Mouse (Mus musculus): ENCODE results near the gene Shmt1. TPM values are rescaled to one million over a fixed set of nuclear protein-coding genes. Genes with fewer than 3 reads are reported as not detected.

The Shmt1 gene
- polyA plus RNA-seq, 1 experiment: 3.3 TPM

DNA sequence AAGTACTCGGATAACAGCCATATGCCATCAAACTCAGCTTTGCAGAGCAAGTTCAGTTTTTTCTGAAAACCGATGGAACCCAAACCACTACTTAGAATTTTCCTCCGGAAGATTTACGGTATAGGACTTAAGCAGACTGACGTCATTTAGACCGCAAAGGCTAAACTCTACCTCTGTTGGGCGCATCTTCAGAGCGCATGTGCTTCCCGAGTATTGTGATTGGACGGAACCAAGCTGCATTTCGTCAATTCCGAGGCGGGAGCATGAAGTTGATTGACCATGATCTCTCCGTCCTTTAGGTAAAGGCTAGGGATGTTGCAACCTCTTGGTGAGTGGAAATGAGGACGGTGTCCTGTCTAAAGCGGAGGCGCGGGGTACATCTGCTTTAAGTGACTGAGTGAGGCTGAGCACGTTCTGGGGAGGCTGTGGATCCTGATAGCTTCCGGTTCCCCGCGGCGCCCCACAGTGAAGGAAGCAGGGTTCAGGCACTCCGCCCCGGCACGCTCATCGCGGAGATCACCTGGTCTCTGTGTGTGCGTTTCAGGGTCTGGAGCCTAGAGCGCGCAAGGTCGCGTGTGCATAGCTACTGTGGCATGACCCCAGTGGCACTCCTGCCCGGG is 19.0 kb upstream of the Shmt1 start, which contains the start of gene Dhrs7b:
Gene Dhrs7b (plus strand): TSS at position 199 of the 620 bp plus-strand sequence.
- TF ChIP-seq CTCF (IDR thresholded peaks at IDR 0.05; ENCODE audit: borderline replicate concordance, insufficient read depth, low read depth, low read length): no peak
- peak; percentile 84 for TF ChIP-seq POLR2A (IDR thresholded peaks at IDR 0.05; ENCODE audit: borderline replicate concordance, insufficient read depth, low read length)
- peak within 1 kb of the TSS; percentile 52 for H3K27ac ChIP-seq (ENCODE audit: insufficient read depth, low read length)
- no peaks in the 10 kb centered on the region for H3K27me3 ChIP-seq (ENCODE audit: control insufficient read depth, insufficient read depth, low read length)
- H3K4me3 ChIP-seq (replicated peaks; ENCODE audit: insufficient read depth, low read depth, low read length): peak within 1 kb of the TSS; percentile 94
- 0 out of 2 replicates have a peak, but pooled peaks cover 3% of the 10 kb centered on the region for H3K4me1 ChIP-seq (ENCODE audit: control insufficient read depth, insufficient read depth, low read length)
- DNase-seq: peak; percentile 92 to 95
- WGBS: under 1% methylated on average over 34 of the region's 34 CpGs

DNA sequence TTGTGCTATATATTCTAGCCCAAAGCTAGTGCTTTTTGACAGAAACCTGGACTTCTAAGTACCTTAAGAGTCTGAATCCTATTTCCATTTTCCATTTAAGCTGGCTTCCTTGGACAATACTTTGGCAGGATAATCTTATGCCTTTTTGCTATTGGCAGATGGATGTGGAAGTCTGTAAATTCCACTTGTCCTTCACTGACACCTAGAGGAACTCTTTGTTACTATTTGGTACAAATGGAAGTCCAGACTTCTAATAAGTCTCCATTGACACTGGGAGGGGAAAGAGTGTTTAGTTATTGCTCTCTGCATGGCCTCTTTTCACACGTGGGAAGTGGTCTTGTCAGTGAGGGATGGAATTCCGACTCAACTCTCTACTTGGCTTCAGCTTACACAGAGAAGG is 17.4 kb upstream of the Shmt1 start:
- no peak overlapping the region for H3K27ac ChIP-seq (ENCODE audit: insufficient read depth, low read length)
- DNase-seq: no peak
- H3K4me3 ChIP-seq (replicated peaks; ENCODE audit: insufficient read depth, low read depth, low read length): no peak overlapping the region
- 0 out of 2 replicates have a peak, but pooled peaks cover 3% of the 10 kb centered on the region for H3K4me1 ChIP-seq (ENCODE audit: control insufficient read depth, insufficient read depth, low read length)
- no peak for TF ChIP-seq CTCF (IDR thresholded peaks at IDR 0.05; ENCODE audit: borderline replicate concordance, insufficient read depth, low read depth, low read length)
- TF ChIP-seq POLR2A (IDR thresholded peaks at IDR 0.05; ENCODE audit: borderline replicate concordance, insufficient read depth, low read length): no peak
- H3K27me3 ChIP-seq (ENCODE audit: control insufficient read depth, insufficient read depth, low read length): no peaks in the 10 kb centered on the region
- WGBS: 31% methylated on average over 2 of the region's 2 CpGs

DNA sequence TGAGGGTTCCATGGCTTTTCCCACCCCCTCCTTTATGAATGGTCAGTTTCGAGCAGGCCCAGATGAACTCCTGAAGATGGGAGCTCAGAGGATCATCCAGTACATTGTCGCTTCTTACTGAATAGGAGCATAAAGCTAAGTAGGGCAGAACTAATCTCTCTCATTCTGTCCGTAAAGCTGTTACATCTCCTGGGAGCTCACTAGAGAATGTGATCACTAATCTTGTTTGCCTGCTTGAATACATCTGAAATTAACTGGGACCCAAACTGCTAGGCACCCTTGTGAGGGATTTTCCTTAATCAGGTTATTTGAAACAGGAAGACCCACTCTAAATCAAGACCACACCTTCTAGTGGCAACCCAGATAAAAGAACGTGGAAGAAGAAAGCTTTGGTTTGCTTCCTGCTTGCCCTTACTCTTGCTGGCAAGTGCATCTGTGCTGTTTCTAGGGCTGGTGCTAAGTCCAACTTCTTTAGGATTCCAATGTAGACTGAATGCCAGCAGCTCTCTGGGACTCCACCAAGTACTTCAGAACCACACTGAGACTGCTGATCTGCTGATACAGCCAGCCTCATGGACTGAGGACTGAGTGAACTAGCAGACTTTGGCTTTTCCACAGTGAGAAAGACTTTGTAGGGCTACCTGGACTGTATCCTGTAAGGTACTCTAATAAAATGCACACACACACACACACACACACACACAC is 15.9 kb upstream of the Shmt1 start:
- Histone ChIP-seq H3K27ac (ENCODE audit: insufficient read depth, low read length) (no peak overlapping the region), H3K4me1 (ENCODE audit: control insufficient read depth, insufficient read depth, low read length) (0 out of 2 replicates have a peak, but pooled peaks cover 3% of the 10 kb centered on the region), H3K4me3 (replicated peaks; ENCODE audit: insufficient read depth, low read depth, low read length) (no peak overlapping the region), H3K27me3 (ENCODE audit: control insufficient read depth, insufficient read depth, low read length) (no peaks in the 10 kb centered on the region)
- DNase-seq: no peak
- TF ChIP-seq POLR2A (IDR thresholded peaks at IDR 0.05; ENCODE audit: borderline replicate concordance, insufficient read depth, low read length) (no peak), CTCF (IDR thresholded peaks at IDR 0.05; ENCODE audit: borderline replicate concordance, insufficient read depth, low read depth, low read length) (no peak)
- 28% methylated on average over 4 of the region's 4 CpGs for WGBS

DNA sequence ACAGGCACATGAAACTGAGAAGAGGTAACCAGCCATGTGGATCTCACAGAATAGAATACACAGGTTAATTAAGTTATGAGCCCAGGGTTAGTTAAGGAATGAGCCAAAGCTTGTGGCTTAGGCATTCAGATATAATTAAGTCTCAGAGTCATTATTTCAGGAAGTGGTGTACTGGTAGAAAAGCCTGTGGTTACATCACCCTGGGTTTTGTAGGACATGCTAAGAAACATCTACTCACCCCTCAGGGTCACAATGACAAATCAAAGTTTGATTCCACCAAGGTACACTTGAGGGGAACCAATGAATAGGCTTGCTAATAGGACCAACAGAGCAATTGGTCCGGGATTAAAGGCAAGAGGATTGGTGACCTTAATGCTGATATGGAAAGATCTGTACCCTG is 15.2 kb upstream of the Shmt1 start:
- Histone ChIP-seq H3K27ac (ENCODE audit: insufficient read depth, low read length) (no peak overlapping the region), H3K27me3 (ENCODE audit: control insufficient read depth, insufficient read depth, low read length) (no peaks in the 10 kb centered on the region), H3K4me1 (ENCODE audit: control insufficient read depth, insufficient read depth, low read length) (0 out of 2 replicates have a peak, but pooled peaks cover 3% of the 10 kb centered on the region), H3K4me3 (replicated peaks; ENCODE audit: insufficient read depth, low read depth, low read length) (no peak overlapping the region)
- TF ChIP-seq CTCF (IDR thresholded peaks at IDR 0.05; ENCODE audit: borderline replicate concordance, insufficient read depth, low read depth, low read length): no peak
- no peak for TF ChIP-seq POLR2A (IDR thresholded peaks at IDR 0.05; ENCODE audit: borderline replicate concordance, insufficient read depth, low read length)
- no peak for DNase-seq
- 47% methylated on average over 1 of the region's 1 CpGs for WGBS

DNA sequence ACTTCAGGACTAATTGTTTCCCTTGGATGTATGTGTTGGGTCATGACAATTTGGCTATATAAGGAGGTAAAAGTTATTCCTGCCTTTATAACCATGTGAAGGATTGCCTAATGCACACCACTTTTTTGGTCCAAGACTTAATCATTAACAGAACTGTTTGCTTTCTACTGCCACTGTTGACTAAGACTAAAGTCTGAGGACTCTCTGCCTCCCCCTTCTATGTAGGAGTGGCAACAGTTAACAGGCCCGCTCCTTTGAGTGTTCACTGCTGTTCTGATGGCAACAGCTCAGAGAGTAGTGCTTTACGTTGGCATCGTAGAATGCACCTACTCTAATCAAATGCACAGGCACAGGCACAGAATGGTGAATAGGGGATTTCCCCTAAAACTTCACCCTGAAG is 13.7 kb upstream of the Shmt1 start:
- no peaks in the 10 kb centered on the region for H3K27me3 ChIP-seq (ENCODE audit: control insufficient read depth, insufficient read depth, low read length)
- WGBS: 84% methylated on average over 3 of the region's 3 CpGs
- no peak for TF ChIP-seq POLR2A (IDR thresholded peaks at IDR 0.05; ENCODE audit: borderline replicate concordance, insufficient read depth, low read length)
- no peak for TF ChIP-seq CTCF (IDR thresholded peaks at IDR 0.05; ENCODE audit: borderline replicate concordance, insufficient read depth, low read depth, low read length)
- H3K4me3 ChIP-seq (replicated peaks; ENCODE audit: insufficient read depth, low read depth, low read length): no peak overlapping the region
- H3K4me1 ChIP-seq (ENCODE audit: control insufficient read depth, insufficient read depth, low read length): no peaks in the 10 kb centered on the region
- no peak for DNase-seq
- H3K27ac ChIP-seq (ENCODE audit: insufficient read depth, low read length): no peak overlapping the region

DNA sequence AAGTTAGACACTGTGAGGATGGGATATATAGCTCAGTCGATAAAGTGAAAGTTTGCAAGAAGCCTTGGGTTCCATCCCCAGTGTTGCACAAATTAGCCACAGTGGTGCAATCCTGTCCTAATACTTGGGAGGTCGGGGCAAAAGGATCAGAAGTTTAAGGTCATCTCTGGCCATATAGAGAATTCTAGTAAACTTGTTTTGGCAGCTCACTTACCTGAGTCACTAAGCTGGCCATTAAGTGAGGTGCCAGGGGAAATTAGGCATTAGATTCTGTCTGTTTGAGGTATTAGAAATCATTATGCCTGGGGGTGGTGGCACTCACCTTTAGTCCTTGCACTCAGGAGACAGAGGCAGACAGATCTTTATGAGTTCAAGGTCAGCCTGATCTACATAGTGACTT is 12.3 kb upstream of the Shmt1 start:
- Histone ChIP-seq H3K27me3 (ENCODE audit: control insufficient read depth, insufficient read depth, low read length) (no peaks in the 10 kb centered on the region), H3K4me3 (replicated peaks; ENCODE audit: insufficient read depth, low read depth, low read length) (no peak overlapping the region), H3K4me1 (ENCODE audit: control insufficient read depth, insufficient read depth, low read length) (no peaks in the 10 kb centered on the region), H3K27ac (ENCODE audit: insufficient read depth, low read length) (no peak overlapping the region)
- DNase-seq: no peak
- 66% methylated on average over 2 of the region's 2 CpGs for WGBS
- TF ChIP-seq POLR2A (IDR thresholded peaks at IDR 0.05; ENCODE audit: borderline replicate concordance, insufficient read depth, low read length): no peak

DNA sequence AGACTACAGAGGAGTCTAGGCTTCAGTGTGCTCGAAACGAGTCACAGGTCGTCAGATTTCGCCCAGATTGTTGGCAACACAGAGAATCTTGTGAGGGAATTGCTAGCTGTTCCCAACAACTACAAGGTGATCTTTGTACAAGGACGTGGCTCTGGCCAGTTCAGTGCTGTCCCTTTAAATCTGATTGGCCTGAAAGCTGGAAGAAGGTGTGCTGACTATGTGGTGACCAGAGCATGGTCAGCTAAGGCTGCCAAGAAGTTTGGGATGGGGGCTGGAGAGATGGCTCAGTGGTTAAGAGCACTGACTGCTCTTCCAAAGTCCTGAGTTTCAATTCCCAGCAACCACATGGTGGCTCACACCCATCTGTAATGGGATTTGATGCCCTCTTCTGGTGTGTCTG is 4.9 kb upstream of the Shmt1 start:
- DNase-seq: no peak
- TF ChIP-seq POLR2A (IDR thresholded peaks at IDR 0.05; ENCODE audit: borderline replicate concordance, insufficient read depth, low read length): no peak
- no peak for TF ChIP-seq CTCF (IDR thresholded peaks at IDR 0.05; ENCODE audit: borderline replicate concordance, insufficient read depth, low read depth, low read length)
- Histone ChIP-seq H3K27ac (ENCODE audit: insufficient read depth, low read length) (no peak overlapping the region), H3K4me1 (ENCODE audit: control insufficient read depth, insufficient read depth, low read length) (no peaks in the 10 kb centered on the region), H3K27me3 (ENCODE audit: control insufficient read depth, insufficient read depth, low read length) (no peaks in the 10 kb centered on the region), H3K4me3 (replicated peaks; ENCODE audit: insufficient read depth, low read depth, low read length) (no peak overlapping the region)
- WGBS: 62% methylated on average over 5 of the region's 5 CpGs

DNA sequence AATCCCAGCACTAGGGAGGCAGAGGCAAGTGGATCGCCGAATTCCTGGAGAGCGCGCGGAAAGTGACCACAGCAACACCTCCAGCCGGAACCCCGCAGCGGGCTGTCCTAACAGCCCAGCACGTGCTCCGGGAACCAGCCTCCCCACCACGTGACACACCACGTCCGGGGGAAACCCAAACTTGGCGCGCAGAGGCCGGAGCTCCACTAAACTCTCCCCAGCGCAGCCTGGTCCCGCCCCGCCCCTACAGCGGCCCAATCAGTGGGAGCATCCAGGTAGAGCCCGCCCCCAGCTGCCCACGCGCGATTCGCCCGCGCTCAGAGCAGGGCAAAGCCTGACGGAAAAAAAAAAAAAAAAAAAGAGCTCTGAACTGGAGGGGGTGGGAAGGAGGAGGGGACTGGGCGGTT is 461 bp downstream of the Shmt1 start:
- no peaks in the 10 kb centered on the region for H3K4me1 ChIP-seq (ENCODE audit: control insufficient read depth, insufficient read depth, low read length)
- TF ChIP-seq CTCF (IDR thresholded peaks at IDR 0.05; ENCODE audit: borderline replicate concordance, insufficient read depth, low read depth, low read length): no peak
- TF ChIP-seq POLR2A (IDR thresholded peaks at IDR 0.05; ENCODE audit: borderline replicate concordance, insufficient read depth, low read length): no peak
- WGBS: 0% methylated on average over 29 of the region's 29 CpGs

More for the DNA sequence above, 461 bp downstream of the Shmt1 start:
- peak; percentile 84 to 87 for DNase-seq
- Histone ChIP-seq H3K27me3 (ENCODE audit: control insufficient read depth, insufficient read depth, low read length) (no peaks in the 10 kb centered on the region), H3K4me3 (replicated peaks; ENCODE audit: insufficient read depth, low read depth, low read length) (peak overlapping the region; percentile 51), H3K27ac (ENCODE audit: insufficient read depth, low read length) (no peak overlapping the region)

All from cerebellum, adult 2 months (tissue).